Mouse (Mus musculus): Measurements from ENCODE around the gene Hnf1b. TPM values are rescaled to one million over a fixed set of nuclear protein-coding genes. Genes with fewer than 3 reads are reported as not detected.

The Hnf1b gene
- polyA plus RNA-seq, 1 experiment from 2014 or later, result 15.1 TPM

DNA sequence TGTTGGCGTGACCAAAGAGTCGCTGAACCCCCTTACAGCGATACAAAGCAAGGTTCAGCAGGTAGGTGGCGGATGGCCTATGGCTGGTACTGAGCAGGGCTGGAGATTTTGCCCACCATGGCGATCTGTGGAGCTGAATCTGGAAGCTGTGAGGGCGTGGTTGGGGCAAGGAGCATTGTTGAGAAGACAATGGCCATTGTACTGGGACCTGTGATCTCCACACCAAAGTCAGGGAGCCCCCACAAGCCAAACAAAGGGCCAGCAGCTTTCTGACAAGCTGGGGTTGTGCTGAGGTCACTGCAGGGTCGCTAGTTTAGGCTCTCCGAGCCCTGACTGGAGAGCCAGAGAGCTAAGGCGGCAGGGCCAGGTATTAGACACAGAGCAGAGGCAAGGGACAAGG is 15.4 kb downstream of the Hnf1b start:
- Histone ChIP-seq H3K9ac (ENCODE audit: low read length) (no peak overlapping the region), H3K27me3 (replicated peaks; ENCODE audit: control insufficient read depth, insufficient read depth, low read length) (no peaks in the 10 kb centered on the region), H3K9me3 (ENCODE audit: control insufficient read depth, low read length) (no peaks in the 10 kb centered on the region), H3K4me1 (replicated peaks; ENCODE audit: control insufficient read depth, insufficient read depth, low read length) (no peaks in the 10 kb centered on the region), H3K4me2 (ENCODE audit: low read length) (no peak overlapping the region), H3K27ac (ENCODE audit: low read depth) (no peak overlapping the region), H3K4me3 (ENCODE audit: low read depth, low read length) (no peak overlapping the region), H3K36me3 (ENCODE audit: control insufficient read depth, insufficient read depth, low read length) (no peaks in the 10 kb centered on the region)
- ATAC-seq (replicated peaks; ENCODE audit: low FRiP score, low TSS enrichment, low read depth) (no peak), DNase-seq (ENCODE audit: low spot score) (no peak)
- 46% methylated on average over 9 of the region's 9 CpGs for WGBS

DNA sequence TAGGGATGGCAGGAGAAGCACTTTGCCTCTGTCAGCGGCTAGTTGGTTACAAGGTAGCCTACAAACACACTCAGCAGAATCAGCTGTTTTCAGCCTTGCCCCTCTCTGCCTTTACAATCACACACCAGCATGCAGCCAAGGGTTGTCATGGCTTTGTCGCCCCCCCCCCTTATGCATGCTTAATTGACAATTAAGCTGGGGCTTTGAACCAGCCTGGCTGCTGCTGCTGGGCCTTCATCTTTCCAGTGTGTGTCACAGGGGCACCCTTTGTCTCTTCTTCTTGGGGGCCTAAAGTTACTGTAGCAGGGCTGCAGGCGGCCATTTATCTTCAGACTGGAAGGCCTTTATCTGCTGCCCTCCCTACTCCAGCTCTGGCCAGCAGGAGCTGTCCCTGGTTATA is 17.7 kb downstream of the Hnf1b start:
- 57% methylated on average over 3 of the region's 3 CpGs for WGBS

DNA sequence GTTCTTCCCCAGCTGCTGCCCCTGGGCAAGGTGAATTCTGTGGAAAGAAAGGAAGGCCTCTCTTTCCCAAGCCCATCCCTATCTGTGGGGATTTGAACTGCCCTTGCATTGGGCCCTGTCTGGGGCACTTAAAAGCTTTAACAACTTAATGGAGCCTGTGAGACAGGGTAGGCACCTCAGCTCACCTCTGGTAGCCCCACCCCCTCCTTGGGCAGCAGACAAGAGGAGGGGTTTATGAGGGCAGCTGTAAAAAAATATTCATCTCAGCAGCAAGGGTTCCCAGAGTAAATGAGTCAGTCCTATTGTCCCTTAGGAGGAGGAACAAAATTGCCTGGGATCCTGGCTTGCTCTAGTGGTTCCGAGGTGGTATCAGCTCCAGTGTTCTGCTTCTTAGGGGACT is 19.3 kb downstream of the Hnf1b start:
- no peaks in the 10 kb centered on the region for H3K36me3 ChIP-seq (ENCODE audit: control insufficient read depth, insufficient read depth, low read length)
- H3K4me2 ChIP-seq (ENCODE audit: low read length), result no peak overlapping the region
- DNase-seq (ENCODE audit: low spot score) (peak; percentile 64), ATAC-seq (replicated peaks; ENCODE audit: low FRiP score, low TSS enrichment, low read depth) (peak; percentile 84; the same call in 1 of the 2 replicates)
- 26% methylated on average over 1 of the region's 1 CpGs for WGBS
- no peak overlapping the region for H3K27ac ChIP-seq (ENCODE audit: low read depth)
- no peaks in the 10 kb centered on the region for H3K27me3 ChIP-seq (replicated peaks; ENCODE audit: control insufficient read depth, insufficient read depth, low read length)
- H3K4me1 ChIP-seq (replicated peaks; ENCODE audit: control insufficient read depth, insufficient read depth, low read length), result no peaks in the 10 kb centered on the region
- H3K9ac ChIP-seq (ENCODE audit: low read length), result no peak overlapping the region
- H3K4me3 ChIP-seq (ENCODE audit: low read depth, low read length), result no peak overlapping the region
- no peaks in the 10 kb centered on the region for H3K9me3 ChIP-seq (ENCODE audit: control insufficient read depth, low read length)

More for the DNA sequence above, 17.7 kb downstream of the Hnf1b start:
- Histone ChIP-seq H3K9ac (ENCODE audit: low read length) (no peak overlapping the region), H3K36me3 (ENCODE audit: control insufficient read depth, insufficient read depth, low read length) (no peaks in the 10 kb centered on the region), H3K27me3 (replicated peaks; ENCODE audit: control insufficient read depth, insufficient read depth, low read length) (no peaks in the 10 kb centered on the region), H3K4me1 (replicated peaks; ENCODE audit: control insufficient read depth, insufficient read depth, low read length) (no peaks in the 10 kb centered on the region), H3K27ac (ENCODE audit: low read depth) (no peak overlapping the region), H3K4me3 (ENCODE audit: low read depth, low read length) (no peak overlapping the region), H3K4me2 (ENCODE audit: low read length) (no peak overlapping the region), H3K9me3 (ENCODE audit: control insufficient read depth, low read length) (no peaks in the 10 kb centered on the region)
- no peak for DNase-seq (ENCODE audit: low spot score)
- ATAC-seq (replicated peaks; ENCODE audit: low FRiP score, low TSS enrichment, low read depth), result no peak

GRCm38 (mm10) chr11:83869686-83870085 is 19.8 kb downstream of the Hnf1b start:
- 60% methylated on average over 3 of the region's 3 CpGs for WGBS
- 0 out of 2 replicates have a peak, but pooled peaks have one; percentile 2 for ATAC-seq (replicated peaks; ENCODE audit: low FRiP score, low TSS enrichment, low read depth)
- H3K4me1 ChIP-seq (replicated peaks; ENCODE audit: control insufficient read depth, insufficient read depth, low read length), result no peaks in the 10 kb centered on the region

GRCm38 (mm10) chr11:83871780-83872554 is 22.1 kb downstream of the Hnf1b start:
- WGBS, result 75% methylated on average over 9 of the region's 9 CpGs
- no peak for DNase-seq (ENCODE audit: low spot score)
- H3K4me1 ChIP-seq (replicated peaks; ENCODE audit: control insufficient read depth, insufficient read depth, low read length), result no peaks in the 10 kb centered on the region
- no peaks in the 10 kb centered on the region for H3K36me3 ChIP-seq (ENCODE audit: control insufficient read depth, insufficient read depth, low read length)
- H3K9me3 ChIP-seq (ENCODE audit: control insufficient read depth, low read length), result no peaks in the 10 kb centered on the region
- H3K27me3 ChIP-seq (replicated peaks; ENCODE audit: control insufficient read depth, insufficient read depth, low read length), result no peaks in the 10 kb centered on the region
- H3K27ac ChIP-seq (ENCODE audit: low read depth), result no peak overlapping the region
- H3K9ac ChIP-seq (ENCODE audit: low read length), result no peak overlapping the region
- no peak overlapping the region for H3K4me2 ChIP-seq (ENCODE audit: low read length)
- ATAC-seq (replicated peaks; ENCODE audit: low FRiP score, low TSS enrichment, low read depth), result no peak
- no peak overlapping the region for H3K4me3 ChIP-seq (ENCODE audit: low read depth, low read length)

More at GRCm38 (mm10) chr11:83869686-83870085, 19.8 kb downstream of the Hnf1b start:
- no peak overlapping the region for H3K4me2 ChIP-seq (ENCODE audit: low read length)
- DNase-seq (ENCODE audit: low spot score), result no peak
- no peaks in the 10 kb centered on the region for H3K9me3 ChIP-seq (ENCODE audit: control insufficient read depth, low read length)
- H3K27me3 ChIP-seq (replicated peaks; ENCODE audit: control insufficient read depth, insufficient read depth, low read length), result no peaks in the 10 kb centered on the region
- H3K36me3 ChIP-seq (ENCODE audit: control insufficient read depth, insufficient read depth, low read length), result no peaks in the 10 kb centered on the region
- no peak overlapping the region for H3K4me3 ChIP-seq (ENCODE audit: low read depth, low read length)
- H3K9ac ChIP-seq (ENCODE audit: low read length), result no peak overlapping the region
- no peak overlapping the region for H3K27ac ChIP-seq (ENCODE audit: low read depth)

DNA sequence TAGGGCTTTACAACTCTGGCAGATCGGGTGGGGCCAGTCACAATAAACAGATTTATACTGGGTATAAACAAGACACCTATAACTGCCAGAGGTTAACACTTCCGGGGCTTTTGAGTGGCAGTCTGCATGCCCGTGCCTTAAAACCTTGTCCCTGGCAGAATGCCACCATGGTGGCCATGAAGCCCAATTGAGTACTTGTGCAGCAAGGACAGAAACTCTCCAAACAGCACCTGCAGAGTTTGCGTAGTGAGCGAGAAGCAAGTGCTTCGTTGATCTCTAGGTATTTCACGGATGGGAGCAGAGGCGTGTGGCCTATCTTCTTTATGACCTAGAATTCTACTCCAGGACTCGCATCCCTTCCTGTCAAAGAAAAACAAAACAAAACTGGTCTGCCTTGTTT is 23.6 kb downstream of the Hnf1b start:
- Histone ChIP-seq H3K4me1 (replicated peaks; ENCODE audit: control insufficient read depth, insufficient read depth, low read length) (peaks cover 5% of the 10 kb centered on the region), H3K4me2 (ENCODE audit: low read length) (no peak overlapping the region), H3K36me3 (ENCODE audit: control insufficient read depth, insufficient read depth, low read length) (no peaks in the 10 kb centered on the region), H3K4me3 (ENCODE audit: low read depth, low read length) (no peak overlapping the region), H3K27me3 (replicated peaks; ENCODE audit: control insufficient read depth, insufficient read depth, low read length) (no peaks in the 10 kb centered on the region), H3K9me3 (ENCODE audit: control insufficient read depth, low read length) (no peaks in the 10 kb centered on the region), H3K27ac (ENCODE audit: low read depth) (no peak overlapping the region), H3K9ac (ENCODE audit: low read length) (no peak overlapping the region)
- 37% methylated on average over 9 of the region's 9 CpGs for WGBS
- no peak for ATAC-seq (replicated peaks; ENCODE audit: low FRiP score, low TSS enrichment, low read depth)
- no peak for DNase-seq (ENCODE audit: low spot score)

DNA sequence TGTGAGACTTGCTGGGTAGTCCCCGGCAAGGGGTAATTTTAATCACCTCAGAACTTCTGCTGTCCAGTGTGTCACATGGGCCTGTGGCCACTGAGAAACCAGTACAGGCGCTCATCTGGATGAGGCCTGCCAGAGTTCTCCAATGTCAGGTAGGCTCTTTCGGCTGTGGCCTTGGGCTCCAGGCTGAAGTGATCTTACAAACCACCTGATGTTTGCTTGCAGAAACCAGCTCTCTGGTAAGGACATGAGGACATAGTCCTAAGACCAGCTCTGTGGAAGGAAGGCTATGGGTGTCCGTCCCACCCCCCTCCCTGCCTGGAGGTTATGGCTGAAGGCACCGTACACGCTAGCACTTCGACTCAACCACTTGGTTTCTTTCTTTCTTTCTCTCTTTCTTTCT is 26.8 kb downstream of the Hnf1b start:
- peaks cover 9% of the 10 kb centered on the region for H3K4me1 ChIP-seq (replicated peaks; ENCODE audit: control insufficient read depth, insufficient read depth, low read length)
- no peaks in the 10 kb centered on the region for H3K27me3 ChIP-seq (replicated peaks; ENCODE audit: control insufficient read depth, insufficient read depth, low read length)
- no peak for ATAC-seq (replicated peaks; ENCODE audit: low FRiP score, low TSS enrichment, low read depth)
- H3K9ac ChIP-seq (ENCODE audit: low read length), result no peak overlapping the region
- no peak overlapping the region for H3K4me2 ChIP-seq (ENCODE audit: low read length)
- no peak for DNase-seq (ENCODE audit: low spot score)
- no peak overlapping the region for H3K27ac ChIP-seq (ENCODE audit: low read depth)
- H3K4me3 ChIP-seq (ENCODE audit: low read depth, low read length), result no peak overlapping the region
- WGBS, result 92% methylated on average over 7 of the region's 7 CpGs
- H3K9me3 ChIP-seq (ENCODE audit: control insufficient read depth, low read length), result no peaks in the 10 kb centered on the region
- no peaks in the 10 kb centered on the region for H3K36me3 ChIP-seq (ENCODE audit: control insufficient read depth, insufficient read depth, low read length)

GRCm38 (mm10) chr11:83877765-83878164 is 27.9 kb downstream of the Hnf1b start:
- no peak overlapping the region for H3K4me3 ChIP-seq (ENCODE audit: low read depth, low read length)
- H3K9me3 ChIP-seq (ENCODE audit: control insufficient read depth, low read length), result no peaks in the 10 kb centered on the region
- no peaks in the 10 kb centered on the region for H3K36me3 ChIP-seq (ENCODE audit: control insufficient read depth, insufficient read depth, low read length)
- no peak overlapping the region for H3K9ac ChIP-seq (ENCODE audit: low read length)
- WGBS, result 50% methylated on average over 8 of the region's 8 CpGs
- DNase-seq (ENCODE audit: low spot score), result no peak
- H3K4me1 ChIP-seq (replicated peaks; ENCODE audit: control insufficient read depth, insufficient read depth, low read length), result peaks cover 9% of the 10 kb centered on the region
- H3K27me3 ChIP-seq (replicated peaks; ENCODE audit: control insufficient read depth, insufficient read depth, low read length), result no peaks in the 10 kb centered on the region
- ATAC-seq (replicated peaks; ENCODE audit: low FRiP score, low TSS enrichment, low read depth), result no peak
- H3K27ac ChIP-seq (ENCODE audit: low read depth), result no peak overlapping the region
- H3K4me2 ChIP-seq (ENCODE audit: low read length), result no peak overlapping the region

DNA sequence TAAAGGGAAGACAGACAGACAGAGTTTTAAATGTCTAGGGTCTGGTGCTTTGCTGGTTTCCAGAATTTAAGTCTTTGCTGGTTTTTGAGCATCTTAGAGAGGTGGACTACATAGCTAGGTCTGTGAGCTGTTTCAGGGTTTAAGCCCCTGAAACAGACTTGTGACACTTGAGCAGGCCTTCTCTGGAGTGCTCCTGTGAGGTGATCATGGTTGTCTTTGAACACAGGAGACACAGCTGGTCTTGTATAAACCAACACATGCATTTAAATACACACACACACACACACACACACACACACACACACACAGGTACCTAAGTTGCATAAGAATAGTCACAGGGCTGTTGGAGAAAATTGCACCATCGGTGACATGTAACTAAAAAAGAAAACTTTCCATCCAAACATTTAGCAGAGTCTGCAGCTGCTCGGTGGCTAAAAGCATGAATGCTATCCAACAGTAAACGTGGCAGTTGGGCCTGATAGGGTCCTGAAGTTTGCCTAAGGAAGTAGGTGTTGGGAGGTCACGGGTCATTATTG is 28.6 kb downstream of the Hnf1b start:
- DNase-seq (ENCODE audit: low spot score), result no peak
- H3K27ac ChIP-seq (ENCODE audit: low read depth), result no peak overlapping the region
- no peaks in the 10 kb centered on the region for H3K27me3 ChIP-seq (replicated peaks; ENCODE audit: control insufficient read depth, insufficient read depth, low read length)
- no peak for ATAC-seq (replicated peaks; ENCODE audit: low FRiP score, low TSS enrichment, low read depth)
- H3K4me2 ChIP-seq (ENCODE audit: low read length), result no peak overlapping the region
- no peaks in the 10 kb centered on the region for H3K36me3 ChIP-seq (ENCODE audit: control insufficient read depth, insufficient read depth, low read length)
- H3K4me3 ChIP-seq (ENCODE audit: low read depth, low read length), result no peak overlapping the region
- peaks cover 9% of the 10 kb centered on the region for H3K4me1 ChIP-seq (replicated peaks; ENCODE audit: control insufficient read depth, insufficient read depth, low read length)
- H3K9me3 ChIP-seq (ENCODE audit: control insufficient read depth, low read length), result no peaks in the 10 kb centered on the region
- WGBS, result 58% methylated on average over 4 of the region's 4 CpGs
- H3K9ac ChIP-seq (ENCODE audit: low read length), result no peak overlapping the region

Data from intestine, embryonic 14.5 days (tissue).